Mouse (Mus musculus) heart, adult 2 months (tissue): ENCODE data around the gene Olfr1160. TPM values are rescaled to one million over a fixed set of nuclear protein-coding genes. Genes with fewer than 3 reads are reported as not detected.
"Not testable (repeated sequence)": the region's sequence is repeated elsewhere in the genome, so short reads cannot be mapped to it uniquely, and the experiment has no call there.

ENCODE experiments used
- DNase-seq, 2 experiments: peaks; one replicate each; pipeline ENCODE4 v3.0.0; 2021
- H3K27ac ChIP-seq: fragments of 200-600 bp; 2 replicates; pipeline ENCODE4 v1.8.1; 2022
- H3K27me3 ChIP-seq: fragments of 200-500 bp; 2 replicates; pipeline ENCODE4 v1.6.1; 2012; ENCODE audit warnings: mild to moderate bottlenecking, low read length, inconsistent platforms, mixed read lengths; ENCODE audit not compliant: control insufficient read depth, insufficient read depth
- H3K36me3 ChIP-seq: fragments of 200-500 bp; 2 replicates; pipeline ENCODE4 v1.6.1; 2012; ENCODE audit warnings: low read length, inconsistent platforms; ENCODE audit not compliant: control insufficient read depth, insufficient read depth
- H3K4me1 ChIP-seq: fragments of 200-500 bp; 2 replicates; pipeline ENCODE4 v1.6.1; 2011; ENCODE audit warnings: low read length; ENCODE audit not compliant: control insufficient read depth, insufficient read depth
- H3K4me3 ChIP-seq: fragments of 200-600 bp; 2 replicates; pipeline ENCODE4 v1.8.1; 2022
- H3K79me2 ChIP-seq: fragments of 200-500 bp; replicated peaks from 2 replicates; pipeline ENCODE4 v1.6.1; 2012; ENCODE audit warnings: mild to moderate bottlenecking, inconsistent platforms, low read length, moderate library complexity, mixed read lengths; ENCODE audit not compliant: control insufficient read depth, insufficient read depth
- H3K9ac ChIP-seq: fragments of 200-500 bp; 2 replicates; pipeline ENCODE4 v1.6.1; 2012; ENCODE audit warnings: low read depth, mild to moderate bottlenecking, control low read depth, inconsistent platforms, low read length, mixed read lengths
- CTCF ChIP-seq: fragments of 200-600 bp; IDR thresholded peaks from 2 replicates; pipeline ENCODE4 v1.8.1; 2022; ENCODE audit warnings: antibody characterized with exemption, mild to moderate bottlenecking, moderate library complexity
- EP300 ChIP-seq: fragments of 200-500 bp; IDR thresholded peaks from 2 replicates; pipeline ENCODE4 v1.6.1; 2011; ENCODE audit warnings: low read depth, low read length, control low read depth; ENCODE audit not compliant: insufficient read depth
- POLR2A ChIP-seq: fragments of 200-500 bp; IDR thresholded peaks from 2 replicates; pipeline ENCODE4 v1.6.1; 2011; ENCODE audit warnings: mild to moderate bottlenecking, low read depth, low read length, control low read depth; ENCODE audit not compliant: insufficient read depth
- WGBS: fragments of 180-500 bp; shearing (Covaris S2); methylation state at CpG from one replicate; pipeline ENCODE4 v1.1.7; 2018; 5-methylcytosine and 5-hydroxymethylcytosine counted together
- intact Hi-C: fragments of 180-260 bp; cut with DNase I; formaldehyde crosslinking; loops from one replicate; pipeline ENCODE4 v1.15.1; 2025
- long read RNA-seq: library from polyadenylated mRNA; stranded (forward); transcript quantifications from one replicate; pipeline ENCODE4 v2.0.0, GENCODE M21; 2021
- polyA plus RNA-seq: library from polyadenylated mRNA; depleted of rRNA; stranded (reverse); fragments of >200 nt; gene quantifications from 2 replicates; pipeline ENCODE4 v1.2.3, GENCODE M21; 2012; rRNA removed
- total RNA-seq, 2 experiments: library from RNA; stranded (reverse); gene quantifications; 2 replicates each; pipeline ENCODE4 v1.2.3; 2021

The Olfr1160 gene
- total RNA-seq (not detected), polyA plus RNA-seq (not detected in 2 replicates)
- long read RNA-seq = 0 reads

DNA sequence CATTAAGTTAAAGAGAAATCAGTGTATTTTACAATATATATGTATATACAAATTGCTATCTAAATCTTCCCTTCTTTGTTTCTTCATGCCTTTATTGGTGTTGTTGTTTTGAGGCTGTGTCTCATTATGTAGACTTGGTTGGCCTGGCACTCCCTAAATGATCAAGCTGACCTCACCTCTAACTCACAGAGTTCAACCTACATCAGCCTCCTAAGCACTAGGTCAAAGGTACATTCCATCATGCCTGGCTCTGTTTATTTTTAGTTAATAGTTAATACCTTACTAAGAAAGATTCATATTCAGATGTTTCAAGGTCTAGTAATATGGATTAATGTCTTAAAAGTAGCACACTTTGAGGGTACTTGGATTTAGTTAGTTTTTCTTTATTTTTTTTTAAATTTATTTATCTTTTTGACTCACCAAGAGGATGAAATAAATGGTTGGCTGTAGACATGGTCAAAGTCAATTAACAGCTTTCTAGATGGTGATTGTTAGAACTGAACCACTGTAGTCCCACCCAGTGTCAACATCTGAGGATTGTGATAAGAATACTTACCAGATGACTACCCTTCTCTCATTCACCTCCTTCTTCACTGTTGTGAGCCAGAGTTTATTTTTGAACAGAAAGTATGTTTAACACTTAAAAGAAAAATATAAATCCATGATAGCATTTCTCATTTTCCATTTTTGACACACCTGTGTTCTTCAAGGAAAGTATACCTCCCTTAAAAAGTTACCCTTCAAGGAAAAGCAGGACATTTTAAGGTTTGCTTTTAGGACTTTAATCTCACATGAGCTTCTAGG, at the start of gene Olfr1160:
Gene Olfr1160 (minus strand): TSS at position 754 of the 804 bp plus-strand sequence.
- intact Hi-C loops = no loop called here
- TF ChIP-seq CTCF = no peak
- no peak for TF ChIP-seq EP300
- no peak for TF ChIP-seq POLR2A
- Histone ChIP-seq H3K36me3 (no peaks in the 10 kb centered on the region), H3K27ac (no peak within 1 kb of the TSS), H3K9ac (no peak within 1 kb of the TSS), H3K79me2 (no peaks in the 10 kb centered on the region), H3K27me3 (no peaks in the 10 kb centered on the region), H3K4me3 (no peak within 1 kb of the TSS), H3K4me1 (no peaks in the 10 kb centered on the region)
- no peak for DNase-seq

DNA sequence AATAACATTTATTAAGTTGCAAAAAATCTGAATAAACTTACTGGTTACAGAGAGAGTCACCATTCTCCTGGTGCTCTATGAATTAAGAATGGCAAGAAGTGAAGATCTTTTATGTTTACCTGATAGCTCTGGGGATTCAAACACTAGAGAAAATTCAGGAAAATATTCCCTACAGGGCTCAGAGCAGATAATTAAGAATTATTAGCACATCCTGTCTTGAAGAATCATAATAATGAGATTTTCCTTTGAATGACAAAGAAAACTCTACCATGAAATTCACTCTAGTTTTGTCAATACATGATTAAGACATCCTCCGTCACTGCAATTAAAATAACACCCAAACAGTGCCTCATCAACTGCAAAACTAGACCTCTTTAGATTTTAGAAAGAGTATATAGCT, 43.0 kb upstream of the Olfr1160 start, which contains the start of gene Olfr1162:
Gene Olfr1162 (minus strand): TSS at position 101 of the 400 bp plus-strand sequence.
- TF ChIP-seq CTCF (no peak), EP300 (no peak)
- H3K27ac ChIP-seq = no peak within 1 kb of the TSS
- H3K4me3 ChIP-seq = no peak within 1 kb of the TSS
- WGBS = 71% methylated on average over 1 of the region's 1 CpGs
- no peaks in the 10 kb centered on the region for H3K36me3 ChIP-seq
- H3K27me3 ChIP-seq = no peaks in the 10 kb centered on the region
- no peaks in the 10 kb centered on the region for H3K4me1 ChIP-seq
- intact Hi-C loops = no loop called here
- no peaks in the 10 kb centered on the region for H3K79me2 ChIP-seq
- H3K9ac ChIP-seq = no peak within 1 kb of the TSS
- DNase-seq = no peak

GRCm38 (mm10) chr2:88037599-88037998, 29.5 kb upstream of the Olfr1160 start, which contains the start of gene Olfr73:
Gene Olfr73, minus strand, starts transcription at chr2:88037699.
- no peak within 1 kb of the TSS for H3K9ac ChIP-seq

GRCm38 (mm10) chr2:88022474-88022873, 14.4 kb upstream of the Olfr1160 start, which contains the start of gene Olfr1161:
Gene Olfr1161, plus strand, starts transcription at chr2:88022774.
- H3K9ac ChIP-seq, H3K27me3 ChIP-seq, H3K27ac ChIP-seq, H3K4me3 ChIP-seq, H3K79me2 ChIP-seq, DNase-seq, intact Hi-C loops, H3K36me3 ChIP-seq, H3K4me1 ChIP-seq: not testable (repeated sequence)
- WGBS = 61% methylated on average over 1 of the region's 1 CpGs

More at GRCm38 (mm10) chr2:88037599-88037998, 29.5 kb upstream of the Olfr1160 start, which contains the start of gene Olfr73:
- no peak for DNase-seq
- Histone ChIP-seq H3K27me3 (no peaks in the 10 kb centered on the region), H3K4me1 (no peaks in the 10 kb centered on the region), H3K4me3 (no peak within 1 kb of the TSS), H3K36me3 (no peaks in the 10 kb centered on the region), H3K79me2 (no peaks in the 10 kb centered on the region), H3K27ac (no peak within 1 kb of the TSS)
- intact Hi-C loops = no loop called here
- no peak for TF ChIP-seq CTCF
- TF ChIP-seq POLR2A = no peak

GRCm38 (mm10) chr2:87989813-87990212, 18.3 kb downstream of the Olfr1160 start, which contains the start of gene Olfr1158:
Gene Olfr1158, plus strand, starts transcription at chr2:87990113.
- Histone ChIP-seq H3K36me3 (no peaks in the 10 kb centered on the region), H3K27me3 (no peaks in the 10 kb centered on the region), H3K4me1 (no peaks in the 10 kb centered on the region), H3K79me2 (no peaks in the 10 kb centered on the region), H3K27ac (no peak within 1 kb of the TSS), H3K4me3 (no peak within 1 kb of the TSS), H3K9ac (no peak within 1 kb of the TSS)
- TF ChIP-seq POLR2A (no peak), EP300 (no peak)
- intact Hi-C loops = no loop called here
- no peak for DNase-seq

DNA sequence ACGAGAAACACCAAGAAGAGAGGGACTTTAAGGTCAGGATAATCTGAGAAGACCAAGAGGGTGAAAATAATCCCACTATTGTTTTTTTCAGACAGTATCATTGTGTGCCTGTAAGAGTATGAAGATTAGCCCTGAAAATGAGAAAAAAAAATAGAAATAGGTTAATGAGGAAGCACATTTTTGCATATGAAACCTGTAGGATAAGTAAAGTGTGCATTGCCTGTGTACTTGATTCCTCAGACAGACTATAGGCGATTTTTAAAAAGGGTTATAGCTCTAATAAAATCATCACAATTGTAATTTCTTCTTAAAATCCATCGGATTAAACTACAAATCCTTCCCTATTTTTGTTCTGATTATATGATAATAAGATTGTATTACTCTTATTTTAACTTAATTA, 33.5 kb downstream of the Olfr1160 start, which contains the start of gene Olfr74:
Gene Olfr74 (minus strand): TSS at position 101 of the 400 bp plus-strand sequence.
- Histone ChIP-seq H3K4me1 (no peaks in the 10 kb centered on the region), H3K9ac (no peak within 1 kb of the TSS), H3K4me3 (no peak within 1 kb of the TSS), H3K27me3 (no peaks in the 10 kb centered on the region), H3K79me2 (no peaks in the 10 kb centered on the region), H3K27ac (no peak within 1 kb of the TSS), H3K36me3 (no peaks in the 10 kb centered on the region)
- no peak for TF ChIP-seq EP300
- no peak for TF ChIP-seq POLR2A
- TF ChIP-seq CTCF = no peak
- no peak for DNase-seq
- 55% methylated on average over 3 of the region's 3 CpGs for WGBS
- intact Hi-C loops = no loop called here
